Mouse (Mus musculus): ENCODE measurements around the gene Atp5l.
A peak's percentile ranks its signal among the peaks of the same experiment; 100 is the strongest.

Atp5l gene

DNA sequence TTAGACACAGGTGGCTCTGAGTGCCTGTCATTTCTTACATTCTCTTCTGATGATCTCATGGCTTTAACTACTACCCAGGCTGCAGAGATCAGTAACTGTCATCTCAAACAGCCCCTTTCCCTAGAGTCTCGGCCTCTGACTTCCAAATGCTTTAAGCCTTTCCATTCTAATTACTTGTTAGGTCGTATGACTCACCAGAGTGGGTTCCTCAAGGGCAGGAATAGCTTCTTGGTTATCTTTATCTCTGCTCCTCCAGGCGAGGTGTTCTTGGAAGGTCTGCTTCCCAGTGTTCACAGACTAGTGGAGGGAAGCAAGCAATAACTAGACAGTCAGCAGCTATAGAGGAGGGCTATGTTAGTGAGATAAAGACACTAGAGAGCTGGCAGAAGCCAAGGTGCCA is 27.9 kb downstream of the Atp5l start:
- DNase-seq (ENCODE audit: low read depth), result peak; percentile 40

DNA sequence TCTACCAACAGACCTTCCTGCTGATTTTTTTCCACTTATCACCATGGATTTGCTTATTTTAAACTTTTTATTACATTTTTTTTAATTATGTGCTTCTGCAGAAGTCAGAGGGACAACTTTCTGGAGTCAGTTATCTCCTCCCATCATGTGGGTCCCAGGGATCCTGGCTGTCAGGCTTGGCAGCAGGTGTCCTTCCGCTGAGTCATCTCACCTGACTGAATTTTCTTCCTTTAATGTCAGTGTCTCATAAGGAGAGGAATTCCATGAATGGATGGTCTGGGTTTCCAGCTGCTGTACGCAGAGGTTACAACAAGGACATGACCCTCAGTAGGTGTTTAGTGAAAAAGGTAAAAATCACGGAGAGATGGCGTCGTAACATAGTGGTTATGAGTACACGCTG is 29.3 kb downstream of the Atp5l start:
- no peak for DNase-seq (ENCODE audit: low read depth)

DNA sequence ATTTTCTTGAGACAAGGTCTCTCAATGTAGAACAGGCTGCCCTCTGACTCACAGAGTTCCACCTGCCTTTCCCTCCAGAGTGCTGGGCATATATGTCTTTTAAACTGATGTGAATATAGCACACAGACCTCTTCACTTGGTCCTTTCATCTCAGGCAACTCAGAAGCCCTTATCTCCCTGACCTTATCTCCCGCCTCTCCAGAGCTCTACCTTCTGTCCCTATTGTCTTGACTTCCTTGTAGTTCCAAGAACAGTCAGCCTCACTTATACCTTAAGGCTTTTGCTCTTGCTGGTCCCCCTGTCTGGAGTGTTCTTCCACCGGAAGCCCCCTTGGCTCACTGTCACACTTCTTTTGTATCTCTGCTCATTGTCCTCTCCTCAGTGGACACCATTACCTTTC is 30.4 kb downstream of the Atp5l start:
- DNase-seq (ENCODE audit: low read depth), result no peak

DNA sequence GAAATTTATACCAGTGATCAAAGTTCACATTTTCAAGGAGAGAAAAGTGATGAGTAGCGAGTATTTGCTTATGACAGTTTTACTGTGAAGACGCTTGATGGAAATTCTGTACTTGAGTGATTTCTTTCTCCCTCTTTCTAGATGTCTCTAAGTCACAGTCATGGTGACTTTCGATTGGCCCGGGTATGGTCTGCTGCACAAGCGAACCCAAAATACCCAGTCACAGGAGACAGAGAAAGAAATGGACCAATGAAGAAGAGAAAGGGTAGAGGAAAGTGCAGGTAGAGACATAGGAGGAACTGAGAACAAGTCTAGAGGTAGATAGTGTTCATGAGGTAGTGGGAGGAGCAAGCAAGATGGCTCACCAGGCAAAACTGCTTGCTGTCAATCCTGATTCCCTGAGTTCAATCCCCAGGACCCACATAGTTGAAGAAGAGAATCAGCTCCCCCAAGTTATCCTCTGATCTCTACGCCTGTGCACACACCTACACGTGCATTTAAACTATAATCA is 32.4 kb downstream of the Atp5l start:
- DNase-seq (ENCODE audit: low read depth), result no peak

DNA sequence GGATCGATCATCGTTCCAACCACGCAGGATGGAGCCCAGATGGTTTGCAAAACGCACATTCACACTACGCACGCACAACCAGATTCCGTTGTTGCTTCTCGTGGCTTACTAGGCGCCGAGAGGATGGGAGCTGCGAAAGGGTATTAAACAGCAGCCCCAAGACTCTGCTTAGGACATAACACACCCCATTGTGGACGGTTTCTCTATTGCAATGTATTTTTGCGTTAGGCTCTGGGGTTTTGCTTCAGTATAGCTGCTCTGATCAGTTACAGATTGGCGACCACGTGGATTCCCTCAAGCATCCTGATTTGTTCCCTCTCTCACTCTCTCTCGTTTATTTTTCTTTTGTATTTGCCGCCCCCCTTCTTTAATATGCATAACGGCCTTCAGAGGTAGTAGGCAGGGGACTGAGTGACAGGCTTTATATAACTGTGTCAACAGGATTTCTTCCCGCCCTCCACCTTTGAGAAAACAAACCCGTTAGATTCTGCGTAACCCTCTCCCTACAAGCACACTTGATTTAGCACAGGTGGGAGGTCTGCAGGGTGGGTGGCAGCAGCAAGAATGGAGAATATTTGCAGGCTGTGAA is 37.5 kb downstream of the Atp5l start:
- DNase-seq (ENCODE audit: low read depth), result no peak

DNA sequence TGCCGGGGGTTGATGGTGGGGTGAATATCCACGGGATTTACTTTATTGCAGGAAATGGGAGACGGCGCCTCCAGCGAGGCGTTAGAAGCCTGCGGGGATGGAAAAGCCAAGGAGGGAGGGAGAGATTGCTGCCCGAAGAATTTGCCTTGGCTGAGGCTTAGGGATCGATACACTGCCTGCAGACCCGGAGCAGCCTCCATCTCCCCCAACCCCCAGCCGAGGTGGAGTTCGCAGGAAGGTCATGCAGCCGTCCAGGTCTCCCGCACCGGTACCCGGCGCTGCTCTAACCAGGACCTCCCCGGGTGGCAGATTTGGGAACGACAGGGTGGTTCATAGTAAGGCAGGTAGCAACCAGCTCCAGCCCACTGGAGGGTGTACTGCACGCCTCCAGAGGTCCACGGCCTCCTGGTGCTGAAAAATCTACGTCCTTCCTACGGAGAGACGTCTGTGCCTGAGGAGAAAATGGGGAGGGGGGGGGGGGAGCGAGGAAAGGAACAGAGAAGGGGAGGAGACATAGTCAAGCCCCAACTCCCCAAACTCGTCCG is 38.0 kb downstream of the Atp5l start:
- no peak for DNase-seq (ENCODE audit: low read depth)

DNA sequence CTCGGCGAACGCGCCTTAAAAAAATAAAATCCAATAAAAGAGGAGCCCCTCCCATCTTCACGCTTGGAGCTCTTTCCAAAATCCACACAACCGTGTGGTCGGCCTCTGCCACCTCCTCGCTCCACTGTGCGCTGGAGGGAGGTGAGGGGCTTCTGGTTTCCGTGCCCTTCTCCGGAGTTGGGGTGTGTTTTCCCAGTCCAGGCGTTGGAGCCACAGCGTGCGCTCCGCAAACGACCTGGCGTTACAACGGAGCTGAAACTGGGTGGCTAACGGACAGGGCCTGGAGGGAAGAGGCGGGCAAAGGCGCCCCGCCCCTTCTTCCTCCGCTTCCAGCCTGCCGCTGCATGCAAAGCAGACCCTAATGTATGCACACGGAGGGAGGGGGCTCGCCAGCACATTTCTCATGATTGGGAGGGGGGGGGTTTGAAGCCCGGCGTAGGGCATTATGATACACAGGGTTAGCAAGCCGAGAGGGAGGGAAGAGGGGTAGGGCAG is 38.6 kb downstream of the Atp5l start:
- DNase-seq (ENCODE audit: low read depth), result peak; percentile 57

DNA sequence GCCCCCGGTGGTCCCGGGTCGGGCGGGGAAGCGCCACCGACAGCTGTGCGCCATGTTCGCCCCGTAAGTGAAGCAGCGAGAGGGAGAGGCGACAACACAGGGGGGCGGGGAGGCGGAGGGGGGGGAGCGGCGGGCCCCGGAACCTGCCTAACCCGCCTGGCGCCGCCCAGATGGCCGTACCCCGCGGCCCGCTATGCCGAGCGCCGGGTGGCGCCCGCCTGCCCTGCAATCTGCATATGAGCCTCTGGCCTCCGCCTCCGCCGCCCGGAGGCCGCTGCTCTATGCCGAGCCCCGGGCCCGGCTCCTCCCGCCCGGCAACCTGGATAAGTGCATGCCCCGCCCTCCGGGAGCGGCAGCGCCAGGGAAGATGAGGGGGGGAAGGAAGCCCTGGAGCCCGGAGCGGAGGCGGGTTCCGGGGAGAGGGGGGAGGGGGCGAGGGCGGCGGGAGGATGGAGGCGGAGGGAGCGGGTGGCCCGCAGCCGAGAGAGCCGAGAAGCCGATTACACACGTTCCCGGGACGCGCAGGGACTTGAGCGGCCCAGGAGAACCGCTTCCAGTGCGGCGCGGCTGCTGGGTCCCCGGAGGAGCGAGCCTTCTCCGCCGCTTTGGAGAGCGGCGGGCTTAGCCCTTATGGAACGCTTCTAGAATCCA is 39.2 kb downstream of the Atp5l start, which contains the start of gene Kmt2a:
Gene Kmt2a (minus strand): TSS at position 76 of the 651 bp plus-strand sequence.
- peak; percentile 87 for DNase-seq (ENCODE audit: low read depth)

DNA sequence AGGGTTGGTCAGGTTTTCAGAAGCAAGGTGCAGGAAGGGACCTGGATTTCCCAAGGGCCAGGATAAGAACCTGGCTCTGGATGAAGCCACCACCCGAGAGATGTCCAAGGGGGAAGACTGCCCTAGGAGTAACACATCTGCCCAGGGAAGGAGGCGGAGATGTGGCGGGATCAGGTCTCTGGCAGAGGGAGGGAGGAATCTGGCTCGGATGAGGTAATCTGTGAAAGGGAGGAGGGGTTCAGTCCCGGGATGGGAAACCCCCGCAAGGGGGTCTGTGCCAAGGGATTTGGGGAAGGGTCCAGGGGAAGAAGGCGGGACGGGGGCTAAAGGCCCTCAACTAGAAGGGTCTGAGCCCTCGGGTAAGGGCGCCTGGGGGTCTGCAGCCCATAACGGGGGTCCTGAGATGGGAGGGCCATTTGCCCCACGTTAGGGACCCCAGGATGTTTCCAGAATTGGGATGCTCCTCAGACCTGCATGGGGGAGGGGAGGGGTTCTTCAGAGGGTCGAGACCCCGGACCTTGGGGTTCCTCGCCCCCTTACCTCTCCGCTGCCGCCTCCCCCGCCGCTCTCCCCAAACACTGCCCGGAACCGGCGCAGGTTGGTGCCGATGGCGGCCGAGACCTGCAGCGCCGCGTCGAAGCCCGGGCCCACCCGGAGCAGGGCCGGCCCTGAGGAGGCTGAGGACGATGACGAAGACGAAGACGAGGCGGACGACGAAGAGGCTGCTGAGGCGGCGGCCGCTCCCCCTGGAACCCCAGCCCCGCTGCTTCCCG is 40.0 kb downstream of the Atp5l start:
- no peak for DNase-seq (ENCODE audit: low read depth)

DNA sequence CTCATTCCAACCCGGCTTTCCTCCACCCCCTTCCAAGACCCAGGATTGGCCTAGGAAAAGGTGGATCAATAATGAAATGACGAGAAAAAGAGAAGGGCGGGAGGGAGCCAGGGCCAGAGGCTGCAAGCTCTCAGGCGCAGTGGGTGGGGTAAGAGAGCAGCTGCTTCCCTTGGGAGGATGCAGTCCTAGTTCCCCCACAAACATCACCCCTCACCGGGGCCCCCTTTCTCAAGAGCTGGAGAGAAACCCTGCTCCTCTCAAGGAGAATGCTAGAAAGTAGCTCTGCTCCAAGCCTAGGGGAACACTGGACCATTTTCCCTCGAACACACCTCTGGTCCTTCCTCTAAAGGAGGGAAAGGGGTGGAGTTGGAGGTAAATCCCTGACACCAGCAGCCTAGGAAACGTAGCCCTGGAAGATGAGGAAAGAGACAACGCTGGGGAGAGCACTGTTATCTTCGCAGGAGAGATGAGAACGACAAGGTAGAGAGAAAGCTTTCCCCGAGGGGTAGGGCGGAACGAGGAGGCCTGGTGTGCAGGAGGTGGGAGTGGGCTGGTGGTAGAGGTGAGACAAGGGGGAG is 40.8 kb downstream of the Atp5l start:
- no peak for DNase-seq (ENCODE audit: low read depth)

DNA sequence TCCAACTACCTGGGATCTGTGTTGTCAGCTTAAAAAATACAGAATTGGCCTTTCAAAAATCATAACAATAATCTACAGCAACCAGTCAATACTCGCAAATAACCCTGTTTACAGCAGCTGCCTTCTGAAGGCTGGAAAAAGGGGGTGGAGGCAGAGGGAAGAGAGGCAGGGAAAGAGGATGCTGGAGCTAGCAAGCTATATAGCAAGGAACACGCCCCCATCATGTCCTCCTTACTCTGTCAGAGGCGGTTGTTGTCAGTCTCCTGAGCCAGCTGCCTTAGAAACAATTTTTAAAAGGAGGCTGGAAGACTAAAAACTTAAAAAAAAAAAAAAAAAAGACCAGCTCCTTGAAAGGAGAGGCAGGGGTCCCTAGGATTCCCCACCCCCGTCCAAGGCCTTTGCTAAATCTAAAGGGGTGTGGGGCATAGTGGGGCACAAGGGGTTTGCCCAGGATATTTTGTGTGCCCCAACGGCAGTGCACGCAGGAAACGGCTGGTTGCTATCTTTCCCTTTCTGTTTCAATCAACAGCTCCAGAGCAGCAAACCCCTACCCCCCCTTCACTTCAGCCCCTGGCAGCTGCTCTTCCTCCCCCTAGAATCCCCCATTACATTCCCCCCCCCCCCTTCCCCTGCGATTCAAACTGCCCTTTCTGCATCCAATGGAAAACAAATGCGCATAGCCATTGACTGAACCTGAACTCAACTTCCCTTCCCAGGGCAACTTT is 41.6 kb downstream of the Atp5l start:
- DNase-seq (ENCODE audit: low read depth), result no peak

DNA sequence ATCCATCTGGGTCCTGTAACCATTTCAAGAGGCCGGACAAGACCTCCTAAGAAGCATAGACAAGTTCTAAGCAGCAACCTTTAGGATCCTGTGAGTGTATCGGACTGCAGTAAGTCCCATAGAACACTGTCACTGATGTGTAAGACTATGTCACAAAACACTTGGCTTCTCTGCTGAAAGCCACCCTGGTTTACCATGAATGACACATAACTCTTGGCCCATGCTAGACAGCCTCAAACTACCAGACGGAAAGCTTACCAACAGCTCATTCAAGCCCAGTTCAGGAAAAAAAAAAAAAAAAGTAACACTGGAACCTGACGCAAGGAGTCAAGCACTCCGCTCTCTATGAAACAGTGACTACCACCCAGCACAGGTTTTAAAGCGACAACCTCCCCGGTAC is 42.9 kb downstream of the Atp5l start:
- no peak for DNase-seq (ENCODE audit: low read depth)

DNA sequence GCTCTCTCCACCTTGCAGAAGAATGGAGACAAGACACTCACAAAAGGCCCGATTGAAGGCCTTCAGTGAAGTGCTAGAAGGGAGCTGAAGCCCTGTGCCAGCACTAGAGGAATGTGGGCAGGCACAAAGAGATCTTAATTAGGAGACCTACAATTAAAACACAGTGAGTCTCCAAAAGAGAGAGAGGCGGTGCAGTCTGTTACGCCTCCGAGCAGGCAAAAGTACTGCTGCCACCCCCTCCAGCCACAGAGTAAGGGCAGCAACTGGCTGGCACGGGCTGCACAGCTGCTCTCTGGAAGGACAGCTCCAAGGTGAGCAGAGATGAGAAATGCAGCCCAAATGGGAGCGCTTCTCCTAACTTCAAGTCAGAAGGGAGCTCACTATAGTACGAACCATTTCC is 45.1 kb downstream of the Atp5l start:
- no peak for DNase-seq (ENCODE audit: low read depth)

DNA sequence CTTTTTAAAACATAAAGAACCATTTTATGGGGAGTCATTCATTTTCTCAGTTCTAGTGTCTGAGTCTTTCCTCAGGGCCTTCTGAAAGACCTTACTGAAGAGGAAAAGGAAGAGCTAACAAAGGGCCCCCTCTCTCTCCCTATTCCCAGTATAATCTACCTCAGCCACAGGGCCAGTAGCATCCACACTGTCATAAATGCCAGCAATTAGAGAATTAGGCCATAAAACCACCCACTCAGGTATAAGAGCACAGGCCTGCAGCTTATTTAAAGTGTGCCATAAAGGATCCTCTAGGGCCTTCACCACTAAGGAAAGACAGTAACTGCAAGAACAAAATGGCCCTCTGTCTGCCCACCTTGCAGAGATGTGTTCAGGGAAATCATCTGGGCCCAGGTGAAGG is 46.3 kb downstream of the Atp5l start:
- no peak for DNase-seq (ENCODE audit: low read depth)

DNA sequence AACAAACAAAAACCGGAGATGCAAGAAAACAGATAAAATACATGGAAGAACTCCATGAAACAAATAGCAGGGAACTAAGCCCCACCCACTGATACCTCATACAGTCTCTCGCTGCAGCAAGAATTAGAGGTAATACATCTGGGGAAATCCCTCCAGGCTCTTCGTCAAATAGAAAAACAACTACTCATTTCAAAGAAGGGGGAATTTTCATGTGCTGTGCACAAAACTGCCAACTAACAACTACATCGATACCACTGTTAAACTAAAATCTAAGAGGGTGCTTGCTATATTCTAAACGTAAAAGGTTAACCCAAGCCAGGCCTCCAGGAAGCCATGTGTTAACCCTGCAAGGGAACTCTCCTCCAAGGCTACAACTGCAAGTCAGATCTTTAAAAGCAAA is 46.9 kb downstream of the Atp5l start:
- no peak for DNase-seq (ENCODE audit: low read depth)

DNA sequence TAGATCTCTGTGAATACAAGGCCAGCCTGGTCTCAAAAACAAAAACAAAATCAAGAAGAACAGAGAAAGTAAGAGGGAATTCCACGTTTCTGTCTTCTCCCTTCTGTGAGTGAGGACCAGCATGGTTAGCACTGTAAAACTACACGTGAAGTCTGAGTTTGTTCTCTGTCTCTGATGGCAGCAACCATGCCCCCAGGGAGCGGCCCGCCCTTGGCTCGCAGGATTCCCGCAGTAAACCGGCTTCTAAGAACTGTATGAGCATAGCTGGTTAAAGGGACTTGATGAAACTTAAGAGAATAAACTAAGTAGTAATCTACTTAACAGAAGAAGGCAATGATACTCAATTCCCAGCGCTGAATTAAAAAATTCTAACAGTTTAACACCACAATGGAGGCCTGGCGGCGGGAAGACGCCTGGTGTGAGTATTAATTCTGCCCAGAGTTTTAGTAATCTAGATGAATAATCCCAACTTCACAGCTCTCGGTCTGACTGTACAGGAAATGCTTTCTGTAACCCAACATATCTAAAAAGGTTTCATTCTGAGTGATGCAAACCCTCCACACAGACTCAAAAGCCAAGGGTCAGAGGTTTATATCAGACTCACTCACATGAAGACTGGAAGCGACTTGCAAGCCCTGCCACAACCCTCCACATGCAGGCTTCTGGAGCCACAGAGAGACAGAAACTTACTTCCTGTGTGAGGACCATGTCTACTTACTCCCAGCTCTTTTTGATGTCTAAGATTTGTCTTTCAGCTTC is 52.0 kb downstream of the Atp5l start:
- DNase-seq (ENCODE audit: low read depth), result no peak

DNA sequence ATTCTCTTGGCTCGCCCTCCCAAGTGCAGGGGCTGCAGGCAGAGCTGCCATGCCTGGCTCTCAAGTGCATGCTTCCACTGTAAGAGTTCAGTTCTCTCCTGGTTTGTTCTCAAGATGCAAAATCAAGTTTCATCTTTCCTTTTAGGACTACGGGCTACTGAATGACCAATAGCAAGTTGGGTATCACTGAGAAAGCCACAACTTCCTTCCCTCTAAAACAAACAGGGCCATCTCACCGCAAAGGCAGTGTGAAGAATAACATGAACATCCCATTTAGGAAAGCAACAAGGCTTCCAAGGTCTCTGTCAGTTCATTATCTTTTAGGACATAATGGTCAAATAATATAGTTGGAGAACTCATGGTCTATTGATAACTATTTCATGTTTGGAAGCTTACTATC is 52.9 kb downstream of the Atp5l start:
- DNase-seq (ENCODE audit: low read depth), result no peak

DNA sequence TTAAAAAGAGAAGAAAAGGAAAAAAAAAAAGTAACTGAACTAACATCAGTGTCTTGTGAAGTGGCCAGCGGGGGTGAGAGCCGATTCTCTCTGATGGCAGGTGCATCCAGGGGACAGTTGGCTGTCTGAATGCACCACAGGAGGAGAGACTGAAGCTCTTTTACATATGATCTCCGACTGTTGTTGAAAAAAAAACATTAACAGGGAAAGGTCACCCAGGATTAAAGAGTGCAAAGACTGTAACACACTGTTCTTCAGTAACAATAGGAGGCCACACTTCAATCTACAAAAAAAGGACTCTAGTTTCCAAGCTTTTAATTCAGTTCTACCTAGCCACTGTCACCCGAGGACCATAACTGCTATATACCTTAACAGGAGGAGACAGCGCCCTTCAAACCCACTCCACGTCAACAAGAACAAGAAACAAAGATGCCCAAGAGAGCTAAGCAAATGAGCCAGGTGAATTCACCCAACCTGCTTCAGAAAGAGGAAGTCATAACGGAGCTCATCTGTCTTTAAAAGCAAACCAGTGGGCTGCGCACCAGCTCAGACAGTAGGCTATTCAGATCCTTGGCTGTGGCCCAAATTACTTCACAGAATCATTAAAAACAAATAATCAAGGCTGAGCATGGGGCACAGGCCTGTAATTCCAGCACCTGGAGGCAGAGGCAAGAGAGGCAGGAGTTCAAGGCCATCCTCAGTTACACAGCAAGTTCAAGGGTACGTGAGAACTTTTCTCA is 53.9 kb downstream of the Atp5l start:
- DNase-seq (ENCODE audit: low read depth), result no peak
